Mouse (Mus musculus) ES-E14 (cell line): ENCODE measurements around the gene Col25a1. TPM values are rescaled to one million over a fixed set of nuclear protein-coding genes. Genes with fewer than 3 reads are reported as not detected.

Experiments used
- DNase-seq: peaks from one replicate; pipeline ENCODE4 v3.0.0-alpha.2; 2013; ENCODE audit warnings: low read depth, low spot score
- H3K27ac ChIP-seq: 2 replicates; pipeline ENCODE4 v1.5.1; 2012; ENCODE audit warnings: low read depth, mild to moderate bottlenecking, low read length, moderate library complexity, mixed read lengths; ENCODE audit not compliant: poor library complexity, insufficient read depth, severe bottlenecking
- H3K36me3 ChIP-seq: 2 replicates; pipeline ENCODE4 v1.6.1; 2012; ENCODE audit warnings: mild to moderate bottlenecking, low read length, moderate library complexity, mixed read lengths; ENCODE audit not compliant: control insufficient read depth, poor library complexity, insufficient read depth, severe bottlenecking
- H3K4me1 ChIP-seq, 2 experiments: fragments of 150-350 bp in 1 of 2; sonication (generic) in 1 of 2; 2 replicates each; pipeline ENCODE4 v1.6.1; 2012; ENCODE audit warnings: low read length in 2 of 2, mild to moderate bottlenecking in 1 of 2, mixed read lengths in 1 of 2; ENCODE audit not compliant: control insufficient read depth in 2 of 2, insufficient read depth in 2 of 2, poor library complexity in 1 of 2
- H3K4me3 ChIP-seq, 2 experiments: fragments of 150-350 bp in 1 of 2; sonication (generic) in 1 of 2; 2 replicates each; pipeline ENCODE4 v1.5.1; 2012; ENCODE audit warnings: low read length in 2 of 2, low read depth in 1 of 2, mild to moderate bottlenecking in 1 of 2, mixed read lengths in 1 of 2; ENCODE audit not compliant: insufficient read depth in 1 of 2, poor library complexity in 1 of 2, severe bottlenecking in 1 of 2
- H3K9ac ChIP-seq: 2 replicates; pipeline ENCODE4 v1.6.1; 2012; ENCODE audit warnings: low read depth, mild to moderate bottlenecking, low read length, mixed read lengths; ENCODE audit not compliant: poor library complexity, insufficient read depth, severe bottlenecking
- H3K9me3 ChIP-seq: fragments of 150-350 bp; sonication (generic); 2 replicates; pipeline ENCODE4 v1.6.1; 2012; ENCODE audit warnings: low read depth, mild to moderate bottlenecking, low read length; ENCODE audit not compliant: control insufficient read depth, insufficient read depth
- CHD2 ChIP-seq: IDR thresholded peaks from 2 replicates; pipeline ENCODE4 v1.6.1; 2014; ENCODE audit warnings: mild to moderate bottlenecking, low read depth, low read length, inconsistent platforms
- HCFC1 ChIP-seq: IDR thresholded peaks from 2 replicates; pipeline ENCODE4 v1.6.1; 2012; ENCODE audit warnings: low read length, inconsistent platforms, borderline replicate concordance; ENCODE audit not compliant: insufficient read depth
- MAFK ChIP-seq: IDR thresholded peaks from 2 replicates; pipeline ENCODE4 v1.6.1; 2014; ENCODE audit warnings: mild to moderate bottlenecking, low read depth, low read length, inconsistent platforms; ENCODE audit not compliant: insufficient read depth
- ZC3H11A ChIP-seq: IDR thresholded peaks from 2 replicates; pipeline ENCODE4 v1.6.1; 2012; ENCODE audit warnings: low read depth, mild to moderate bottlenecking, inconsistent platforms, low read length, borderline replicate concordance
- ZNF384 ChIP-seq: IDR thresholded peaks from 2 replicates; pipeline ENCODE4 v1.6.1; 2012; ENCODE audit warnings: low read depth, low read length, inconsistent platforms
- in situ Hi-C, 2 experiments: fragments of 600-800 bp; cut with MboI; formaldehyde crosslinking; loops; one replicate each; pipeline ENCODE4 v1.15.1; 2025; ENCODE audit warnings: low sequenced_read_pairs in 2 of 2, inconsistent platforms in 1 of 2; ENCODE audit not compliant: unreplicated experiment in 2 of 2
- total RNA-seq: library from RNA; depleted of rRNA; stranded (reverse); fragments of 300-350 nt; gene quantifications from 2 replicates; pipeline ENCODE4 v1.2.3, GENCODE M21; 2012

Col25a1 gene
- total RNA-seq, 1 experiment: 0.45 TPM

- H3K4me1 ChIP-seq: no peaks in the 10 kb centered on the region
- TF ChIP-seq MAFK: no peak
- TF ChIP-seq CHD2: no peak
- no peak for TF ChIP-seq HCFC1
- no peak for TF ChIP-seq ZNF384
- no peak for DNase-seq
- no peaks in the 10 kb centered on the region for H3K9me3 ChIP-seq
- no peak overlapping the region for H3K4me3 ChIP-seq
- no peaks in the 10 kb centered on the region for H3K36me3 ChIP-seq
- H3K9ac ChIP-seq: no peak overlapping the region
- no peak overlapping the region for H3K27ac ChIP-seq
- in situ Hi-C loops: no loop called here
These were observed 35.6 kb downstream of the Col25a1 start for GRCm38 (mm10) chr3:130166875-130167274.

GRCm38 (mm10) chr3:130172764-130173163 lies 41.5 kb downstream of the Col25a1 start:
- TF ChIP-seq ZNF384: no peak
- no peak for TF ChIP-seq HCFC1
- no peak for TF ChIP-seq MAFK
- TF ChIP-seq ZC3H11A: no peak
- TF ChIP-seq CHD2: no peak
- in situ Hi-C loops: no loop called here
- no peak overlapping the region for H3K9ac ChIP-seq

GRCm38 (mm10) chr3:130180181-130180940 lies 49.1 kb downstream of the Col25a1 start:
- H3K9me3 ChIP-seq: no peaks in the 10 kb centered on the region
- in situ Hi-C loops: no loop called here
- peak; percentile 24 for DNase-seq
- peak overlapping the region; percentile 28; the same call in 1 of the 2 replicates for H3K9ac ChIP-seq
- no peaks in the 10 kb centered on the region for H3K36me3 ChIP-seq
- H3K4me3 ChIP-seq: peak overlapping the region; percentile 38 to 67
- no peak overlapping the region for H3K27ac ChIP-seq
- TF ChIP-seq HCFC1 (no peak), MAFK (no peak), CHD2 (no peak), ZNF384 (no peak), ZC3H11A (no peak)
- no peaks in the 10 kb centered on the region for H3K4me1 ChIP-seq

More at GRCm38 (mm10) chr3:130172764-130173163, 41.5 kb downstream of the Col25a1 start:
- Histone ChIP-seq H3K36me3 (no peaks in the 10 kb centered on the region), H3K27ac (no peak overlapping the region), H3K9me3 (no peaks in the 10 kb centered on the region), H3K4me1 (no peaks in the 10 kb centered on the region), H3K4me3 (no peak overlapping the region)
- DNase-seq: no peak

- Histone ChIP-seq H3K4me3 (peak overlapping the region; percentile 38 to 67), H3K4me1 (no peaks in the 10 kb centered on the region), H3K27ac (no peak overlapping the region), H3K36me3 (no peaks in the 10 kb centered on the region), H3K9ac (peak overlapping the region; percentile 28), H3K9me3 (no peaks in the 10 kb centered on the region)
- in situ Hi-C loops: no loop called here
- TF ChIP-seq MAFK: no peak
- TF ChIP-seq HCFC1: no peak
- no peak for TF ChIP-seq ZC3H11A
- no peak for TF ChIP-seq CHD2
- no peak for TF ChIP-seq ZNF384
- DNase-seq: peak; percentile 17
These were observed 49.8 kb downstream of the Col25a1 start for GRCm38 (mm10) chr3:130180964-130181590.
